In the genomic region with DNA sequence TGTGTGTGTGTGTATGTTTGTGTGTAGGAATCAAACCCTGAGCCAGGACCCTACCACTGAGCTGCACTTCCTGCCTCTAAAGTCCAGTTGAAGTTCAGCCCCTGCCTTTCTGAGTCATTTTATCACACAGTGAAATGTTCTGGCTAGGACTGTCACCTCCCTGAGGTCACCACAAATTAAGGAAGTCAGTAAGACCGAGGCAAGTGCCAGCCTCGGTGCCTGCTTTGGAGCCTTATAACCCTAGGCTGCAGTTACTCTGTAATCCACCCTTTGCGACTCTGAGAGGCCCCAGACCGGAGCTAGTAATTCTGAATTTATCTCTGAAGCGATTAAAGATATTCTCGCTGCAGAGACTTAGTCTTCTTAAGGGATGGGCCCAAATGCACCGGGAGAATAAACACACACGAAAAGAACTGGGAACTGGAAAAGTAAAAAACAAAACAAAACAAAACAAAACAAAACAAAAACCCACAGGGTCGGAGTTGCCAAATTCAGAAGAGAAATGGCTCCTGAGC, we compare ENCODE assay signal across 8 mouse cellular contexts.
DNase-seq lines count a peak whose midpoint lies in the region; ATAC-seq and TF ChIP-seq lines count a peak whose summit lies in the region.

No protein-coding gene starts in this region.

- TF ChIP-seq EP300 in CH12.LX (IDR thresholded peaks at IDR 0.05; ENCODE audit: low read length), result no peak

- in situ Hi-C loops in CH12.LX (cut with MboI; ENCODE audit: low pct_ligation_motif_present, low pct_unique_long_range_greater_than_20kb, low sequenced_read_pairs), result no loop called here

- H3K9ac ChIP-seq in CH12.LX (ENCODE audit: insufficient read depth, low read depth), result no peak overlapping the region
- H3K9ac ChIP-seq in intestine, embryonic 15.5 days, result peak overlapping the region; percentile 50

- ATAC-seq in intestine, embryonic 15.5 days, result peak; percentile 50
- peak; percentile 68; the same call in 1 of the 2 replicates for ATAC-seq in neutrophil, adult 5-6 weeks (ENCODE audit: extremely low read depth, insufficient number of reproducible peaks, low FRiP score, poor library complexity, severe bottlenecking)

- no peaks in the 10 kb centered on the region for H3K27me3 ChIP-seq in CH12.LX (replicated peaks)
- H3K27me3 ChIP-seq in intestine, embryonic 15.5 days (replicated peaks), result no peaks in the 10 kb centered on the region

- dilution Hi-C loops in CH12.LX (cut with MboI; ENCODE audit: extremely low pct_ligation_motif_present, extremely low pct_unique_long_range_greater_than_20kb, low sequenced_read_pairs), result no loop called here

- WGBS in intestine, embryonic 15.5 days, result 4% methylated on average over 9 of the region's 9 CpGs
- 1% methylated on average over 9 of the region's 9 CpGs for WGBS in lung, adult 2 months

- H3K79me2 ChIP-seq in CH12.LX (replicated peaks; ENCODE audit: control insufficient read depth, extremely low read depth, insufficient read depth, poor library complexity, severe bottlenecking), result no peaks in the 10 kb centered on the region

- H3K27ac ChIP-seq in CH12.LX (ENCODE audit: insufficient read depth, low read depth), result no peak overlapping the region
- H3K27ac ChIP-seq in intestine, embryonic 15.5 days, result peak overlapping the region; percentile 96

- no peak for TF ChIP-seq CTCF in CH12.LX (conservative IDR thresholded peaks at IDR 0.05 in 1 of 2, IDR thresholded peaks at IDR 0.05 in 1 of 2; ENCODE audit: low read depth in 2 of 2, low read length in 2 of 2)
- no peak for TF ChIP-seq CTCF in lung, adult 2 months (IDR thresholded peaks at IDR 0.05; ENCODE audit: insufficient read depth, low read length)

- no peaks in the 10 kb centered on the region for H3K9me3 ChIP-seq in CH12.LX (replicated peaks; ENCODE audit: low read length)
- no peaks in the 10 kb centered on the region for H3K9me3 ChIP-seq in intestine, embryonic 15.5 days

- no peak for TF ChIP-seq RAD21 in CH12.LX (IDR thresholded peaks at IDR 0.05; ENCODE audit: low read depth, low read length)

- no peak for TF ChIP-seq POLR2A in CH12.LX (IDR thresholded peaks at IDR 0.05; ENCODE audit: low read depth, low read length)
- no peak for TF ChIP-seq POLR2A in lung, adult 2 months (IDR thresholded peaks at IDR 0.05; ENCODE audit: borderline replicate concordance, extremely low read depth, low read depth, low read length)

- H3K4me1 ChIP-seq in CH12.LX (ENCODE audit: control insufficient read depth in 1 of 2, insufficient read depth in 2 of 2), result peaks cover 15 to 21% of the 10 kb centered on the region in 2 experiments
- H3K4me1 ChIP-seq in intestine, embryonic 15.5 days (replicated peaks), result peaks cover 36% of the 10 kb centered on the region
- peaks cover 25% of the 10 kb centered on the region for H3K4me1 ChIP-seq in lung, adult 2 months (ENCODE audit: control insufficient read depth, insufficient read depth, low read length)

- no peaks in the 10 kb centered on the region for H3K36me3 ChIP-seq in CH12.LX (replicated peaks in 1 of 2; ENCODE audit: control insufficient read depth in 1 of 2, insufficient read depth in 1 of 2, low read length in 1 of 2)
- H3K36me3 ChIP-seq in intestine, embryonic 15.5 days, result no peaks in the 10 kb centered on the region

- DNase-seq in CH12.LX (ENCODE audit: extremely low read depth), result peak; percentile 26
- DNase-seq in adrenal gland, adult 2 months, result peak; percentile 68
- DNase-seq in gastrocnemius, postnatal 25 days, result peak; percentile 42
- peak; percentile 55 for DNase-seq in lung, adult 2 months
- no peak for DNase-seq in right cerebral cortex, adult 18-20 months
- no peak for DNase-seq in cerebellum, adult 11-12 months

- H3K4me2 ChIP-seq in CH12.LX (ENCODE audit: insufficient read depth, low read depth, poor library complexity, severe bottlenecking), result no peak overlapping the region
- H3K4me2 ChIP-seq in intestine, embryonic 15.5 days (replicated peaks), result peak overlapping the region; percentile 76

- H3K4me3 ChIP-seq in CH12.LX (replicated peaks in 1 of 3; ENCODE audit: low read depth in 2 of 3, low read length in 2 of 3, poor library complexity in 1 of 3), result no peak overlapping the region
- peak overlapping the region; percentile 34 for H3K4me3 ChIP-seq in intestine, embryonic 15.5 days (replicated peaks)
- H3K4me3 ChIP-seq in lung, adult 2 months (replicated peaks; ENCODE audit: extremely low read depth, low read depth, low read length), result peak overlapping the region; percentile 36

TF ChIP-seq in CH12.LX, 34 proteins besides CTCF, POLR2A, EP300 and RAD21:
- TF ChIP-seq NELFE (IDR thresholded peaks at IDR 0.05; ENCODE audit: low read depth, low read length) (no peak), POLR2AphosphoS2 (IDR thresholded peaks at IDR 0.05; ENCODE audit: low read depth, low read length) (no peak), TCF12 (IDR thresholded peaks at IDR 0.05; ENCODE audit: low read depth, low read length) (no peak), MYC (IDR thresholded peaks at IDR 0.05; ENCODE audit: low read depth, low read length) (no peak), MAZ (IDR thresholded peaks at IDR 0.05; ENCODE audit: low read depth, low read length) (no peak), GABPA (IDR thresholded peaks at IDR 0.05; ENCODE audit: insufficient replicate concordance, low read depth, low read length) (no peak), USF2 (conservative IDR thresholded peaks at IDR 0.05; ENCODE audit: low read depth, low read length) (no peak), ELF1 (IDR thresholded peaks at IDR 0.05; ENCODE audit: low read depth, low read length) (no peak), ETS1 (conservative IDR thresholded peaks at IDR 0.05; ENCODE audit: low read depth, low read length) (no peak), SIN3A (IDR thresholded peaks at IDR 0.05; ENCODE audit: low read length) (no peak), MAFK (IDR thresholded peaks at IDR 0.05; ENCODE audit: insufficient replicate concordance, low read length) (no peak), BHLHE40 (IDR thresholded peaks at IDR 0.05; ENCODE audit: low read depth, low read length) (no peak), E2F4 (IDR thresholded peaks at IDR 0.05; ENCODE audit: insufficient replicate concordance, low read depth, low read length) (no peak), SMC3 (IDR thresholded peaks at IDR 0.05; ENCODE audit: low read depth, low read length) (no peak), ZNF384 (IDR thresholded peaks at IDR 0.05; ENCODE audit: low read depth, low read length) (no peak), TBP (conservative IDR thresholded peaks at IDR 0.05; ENCODE audit: low read depth, low read length) (no peak), MXI1 (IDR thresholded peaks at IDR 0.05; ENCODE audit: low read depth, low read length) (no peak), KAT2A (IDR thresholded peaks at IDR 0.05; ENCODE audit: insufficient replicate concordance, low read length) (no peak), NRF1 (IDR thresholded peaks at IDR 0.05; ENCODE audit: low read depth, low read length) (no peak), IRF4 (IDR thresholded peaks at IDR 0.05; ENCODE audit: low read depth, low read length) (no peak)

Comparison
In these comparisons a context has a peak if more than half of its experiments do, and no peak if none do; other contexts are left out.
1. DNase-seq: peak in CH12.LX (single experiment), adrenal gland, adult 2 months (single experiment), gastrocnemius, postnatal 25 days (single experiment) and lung, adult 2 months (single experiment); none in right cerebral cortex, adult 18-20 months (single experiment) and cerebellum, adult 11-12 months (single experiment).
2. H3K4me3 ChIP-seq: peak in intestine, embryonic 15.5 days (single experiment) and lung, adult 2 months (single experiment); none in CH12.LX (0 of 3).